Mouse (Mus musculus): ENCODE measurements around the gene Gm21985. TPM values are rescaled to one million over a fixed set of nuclear protein-coding genes. Genes with fewer than 3 reads are reported as not detected.

The Gm21985 gene
- polyA plus RNA-seq, 1 experiment from 2014 or later, result not detected

DNA sequence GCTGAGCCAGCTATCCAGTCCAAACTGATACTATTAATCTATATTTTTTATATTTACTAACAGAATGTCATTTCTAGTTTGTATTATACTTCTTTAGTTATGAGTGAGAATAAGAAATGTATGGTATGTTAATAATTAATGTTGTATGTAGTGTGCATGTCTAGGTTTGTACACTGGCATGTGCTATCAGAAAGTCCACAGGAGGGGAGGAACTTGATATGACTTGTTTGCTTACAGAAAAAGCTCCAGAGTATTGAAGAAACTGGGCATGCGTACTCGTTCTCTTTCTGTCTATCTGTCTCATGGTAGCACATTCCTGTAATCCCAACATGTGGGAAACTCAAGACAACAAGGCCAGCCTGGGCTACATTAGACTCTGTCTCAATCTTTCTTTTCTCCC lies 52.1 kb downstream of the Gm21985 start:
- TF ChIP-seq CTCF (IDR thresholded peaks at IDR 0.05; ENCODE audit: low read depth), result no peak
- no peaks in the 10 kb centered on the region for H3K9me3 ChIP-seq (ENCODE audit: control insufficient read depth, low read length)
- H3K4me2 ChIP-seq (replicated peaks; ENCODE audit: low read depth), result no peak overlapping the region
- peak; percentile 66 for ATAC-seq (ENCODE audit: low FRiP score, low TSS enrichment)
- WGBS, result 47% methylated on average over 2 of the region's 2 CpGs
- no peaks in the 10 kb centered on the region for H3K36me3 ChIP-seq (ENCODE audit: control insufficient read depth, insufficient read depth, low read length)
- H3K9ac ChIP-seq (ENCODE audit: low read length), result no peak overlapping the region
- DNase-seq (ENCODE audit: low spot score), result peak; percentile 21
- H3K4me3 ChIP-seq (ENCODE audit: low read depth, low read length), result no peak overlapping the region
- H3K4me1 ChIP-seq (replicated peaks; ENCODE audit: control insufficient read depth, insufficient read depth), result no peaks in the 10 kb centered on the region; the same call in 1 of the 2 replicates
- peak overlapping the region; percentile 65 for H3K27ac ChIP-seq (replicated peaks)
- H3K27me3 ChIP-seq (ENCODE audit: control insufficient read depth, insufficient read depth, low read length), result no peaks in the 10 kb centered on the region

DNA sequence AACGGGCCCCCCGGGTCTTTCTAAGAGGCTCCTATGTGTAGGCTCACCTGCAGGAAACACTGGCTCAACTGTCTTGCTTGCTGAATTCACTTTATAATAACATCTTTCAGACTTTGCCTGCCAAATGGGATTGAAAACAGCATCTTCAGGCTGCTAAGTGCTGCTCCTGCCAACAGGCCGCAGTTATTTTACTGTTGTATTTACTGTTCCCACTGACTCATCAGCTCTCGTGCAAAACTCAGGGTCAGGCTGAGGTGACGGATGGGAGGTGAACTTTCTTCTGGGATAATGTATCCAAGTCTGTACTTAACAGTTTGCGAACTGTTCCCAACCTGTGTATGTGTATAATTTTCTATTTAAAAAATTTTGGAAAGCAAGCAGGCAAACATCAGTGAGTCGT lies 52.8 kb downstream of the Gm21985 start:
- Histone ChIP-seq H3K4me1 (replicated peaks; ENCODE audit: control insufficient read depth, insufficient read depth) (no peaks in the 10 kb centered on the region; the same call in 1 of the 2 replicates), H3K27ac (replicated peaks) (peak overlapping the region; percentile 65), H3K27me3 (ENCODE audit: control insufficient read depth, insufficient read depth, low read length) (no peaks in the 10 kb centered on the region), H3K4me3 (ENCODE audit: low read depth, low read length) (no peak overlapping the region), H3K9ac (ENCODE audit: low read length) (no peak overlapping the region), H3K4me2 (replicated peaks; ENCODE audit: low read depth) (no peak overlapping the region), H3K36me3 (ENCODE audit: control insufficient read depth, insufficient read depth, low read length) (no peaks in the 10 kb centered on the region), H3K9me3 (ENCODE audit: control insufficient read depth, low read length) (no peaks in the 10 kb centered on the region)
- TF ChIP-seq EP300 (optimal IDR thresholded peaks at IDR 0.05), result no peak
- TF ChIP-seq CTCF (IDR thresholded peaks at IDR 0.05; ENCODE audit: low read depth), result no peak
- ATAC-seq (ENCODE audit: low FRiP score, low TSS enrichment), result peak; percentile 77
- DNase-seq (ENCODE audit: low spot score), result peak; percentile 57
- WGBS, result 30% methylated on average over 7 of the region's 7 CpGs

DNA sequence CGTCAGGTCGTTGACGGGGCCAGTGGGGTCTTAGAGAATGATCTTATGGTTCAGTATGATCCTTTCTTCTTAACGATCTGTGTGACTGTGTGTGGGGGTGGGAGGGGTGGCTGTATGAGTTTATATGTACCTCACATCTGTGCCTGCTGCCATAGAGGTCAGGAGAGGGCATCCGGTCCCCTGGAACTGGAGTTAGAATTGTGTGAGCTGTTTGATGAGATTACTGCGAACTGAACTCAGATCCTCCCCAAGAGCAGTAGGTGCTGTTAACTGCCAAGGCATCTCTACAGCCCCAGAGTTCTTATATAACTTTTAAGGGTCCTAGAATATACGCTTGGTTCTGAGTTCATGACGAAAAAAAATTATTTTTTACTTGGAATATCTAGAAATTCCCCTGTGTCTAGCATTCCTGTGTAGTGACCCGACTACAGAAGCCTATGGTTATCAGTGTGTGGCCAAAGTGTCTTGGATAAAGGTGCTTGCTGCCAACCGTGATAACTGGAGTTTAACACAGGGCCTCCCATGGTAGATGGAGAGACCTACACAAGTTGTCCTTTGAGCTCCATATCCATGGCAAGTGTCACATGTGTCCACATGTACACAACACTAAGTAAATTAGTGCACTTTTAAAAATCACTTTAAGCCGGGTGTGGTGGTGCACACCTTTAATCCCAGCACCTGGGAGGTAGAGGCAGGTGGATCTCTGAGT lies 62.1 kb downstream of the Gm21985 start:
- Histone ChIP-seq H3K4me1 (replicated peaks; ENCODE audit: control insufficient read depth, insufficient read depth) (no peaks in the 10 kb centered on the region), H3K9ac (ENCODE audit: low read length) (no peak overlapping the region), H3K36me3 (ENCODE audit: control insufficient read depth, insufficient read depth, low read length) (no peaks in the 10 kb centered on the region), H3K4me2 (replicated peaks; ENCODE audit: low read depth) (no peak overlapping the region), H3K27ac (replicated peaks) (no peak overlapping the region), H3K9me3 (ENCODE audit: control insufficient read depth, low read length) (no peaks in the 10 kb centered on the region), H3K4me3 (ENCODE audit: low read depth, low read length) (no peak overlapping the region), H3K27me3 (ENCODE audit: control insufficient read depth, insufficient read depth, low read length) (no peaks in the 10 kb centered on the region)
- TF ChIP-seq CTCF (IDR thresholded peaks at IDR 0.05; ENCODE audit: low read depth) (no peak), EP300 (optimal IDR thresholded peaks at IDR 0.05) (no peak)
- DNase-seq (ENCODE audit: low spot score) (no peak), ATAC-seq (ENCODE audit: low FRiP score, low TSS enrichment) (no peak)
- 80% methylated on average over 11 of the region's 11 CpGs for WGBS

DNA sequence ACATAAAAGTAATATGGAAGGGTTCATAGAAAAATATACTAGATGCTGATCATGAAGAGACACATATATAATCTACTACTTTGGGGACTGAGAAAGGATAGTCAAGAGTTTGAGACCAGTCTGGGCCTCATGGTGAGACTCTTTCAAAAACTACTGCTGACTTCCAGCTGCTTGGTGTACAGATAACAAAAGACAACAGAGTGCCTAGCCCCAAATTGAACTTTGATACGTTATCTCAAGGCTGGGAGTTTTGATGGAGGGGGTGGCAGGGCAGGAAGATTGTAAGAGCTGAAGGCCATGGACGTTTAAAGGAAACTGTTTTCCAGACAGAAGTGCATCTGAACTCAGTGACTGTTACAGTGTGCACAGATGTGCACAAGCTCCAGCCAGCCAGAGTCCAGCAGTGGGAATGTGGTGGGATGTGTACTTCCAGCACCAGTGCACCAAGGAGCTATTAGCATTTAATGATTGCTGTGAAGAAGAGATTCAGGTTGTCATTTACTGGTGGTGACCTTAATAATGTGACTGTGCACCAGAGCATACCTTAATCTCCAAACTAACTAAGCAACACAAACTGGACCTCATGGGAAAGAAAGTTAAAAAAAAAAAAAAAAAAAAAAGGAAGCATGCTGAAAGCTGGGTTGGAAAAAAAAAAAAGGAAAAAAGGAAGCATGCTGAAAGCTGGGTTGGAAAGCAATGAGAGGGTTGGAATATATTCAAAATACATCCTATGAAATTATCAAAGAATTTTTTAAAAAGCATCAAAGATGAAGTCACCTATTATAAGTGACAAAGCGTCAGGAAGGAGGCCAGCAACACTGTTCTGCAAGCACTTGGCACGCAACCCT lies 66.2 kb downstream of the Gm21985 start:
- H3K27me3 ChIP-seq (ENCODE audit: control insufficient read depth, insufficient read depth, low read length), result no peaks in the 10 kb centered on the region
- DNase-seq (ENCODE audit: low spot score) (no peak), ATAC-seq (ENCODE audit: low FRiP score, low TSS enrichment) (no peak)
- WGBS, result 60% methylated on average over 4 of the region's 4 CpGs
- peaks cover 3% of the 10 kb centered on the region; the same call in 1 of the 2 replicates for H3K36me3 ChIP-seq (ENCODE audit: control insufficient read depth, insufficient read depth, low read length)
- no peaks in the 10 kb centered on the region for H3K4me1 ChIP-seq (replicated peaks; ENCODE audit: control insufficient read depth, insufficient read depth)
- no peak for TF ChIP-seq EP300 (optimal IDR thresholded peaks at IDR 0.05)
- no peak for TF ChIP-seq CTCF (IDR thresholded peaks at IDR 0.05; ENCODE audit: low read depth)
- H3K27ac ChIP-seq (replicated peaks), result no peak overlapping the region
- H3K4me3 ChIP-seq (ENCODE audit: low read depth, low read length), result no peak overlapping the region
- H3K4me2 ChIP-seq (replicated peaks; ENCODE audit: low read depth), result no peak overlapping the region
- H3K9me3 ChIP-seq (ENCODE audit: control insufficient read depth, low read length), result no peaks in the 10 kb centered on the region
- H3K9ac ChIP-seq (ENCODE audit: low read length), result no peak overlapping the region

DNA sequence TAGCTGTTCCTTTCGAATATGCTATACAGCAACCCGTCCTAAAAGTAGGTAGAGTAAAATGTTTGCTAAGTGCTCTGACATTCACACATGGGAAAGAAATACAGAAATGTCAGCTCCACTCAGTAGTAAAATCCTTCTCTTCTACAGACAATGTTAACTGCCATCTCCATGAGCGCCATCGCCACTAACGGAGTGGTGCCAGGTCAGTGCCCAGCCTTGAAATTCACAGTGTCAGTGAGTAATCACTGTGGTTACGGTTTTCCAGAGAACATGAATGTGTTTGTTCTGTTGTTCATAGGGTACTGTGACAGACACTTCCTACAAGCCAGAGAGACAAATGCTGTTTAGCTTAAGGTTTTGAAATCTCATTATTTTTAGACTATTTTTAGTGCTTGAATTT lies 71.1 kb downstream of the Gm21985 start:
- no peaks in the 10 kb centered on the region for H3K9me3 ChIP-seq (ENCODE audit: control insufficient read depth, low read length)
- peaks cover 6% of the 10 kb centered on the region; the same call in 1 of the 2 replicates for H3K36me3 ChIP-seq (ENCODE audit: control insufficient read depth, insufficient read depth, low read length)
- no peak overlapping the region for H3K27ac ChIP-seq (replicated peaks)
- no peak overlapping the region for H3K4me2 ChIP-seq (replicated peaks; ENCODE audit: low read depth)
- WGBS, result 93% methylated on average over 6 of the region's 6 CpGs
- ATAC-seq (ENCODE audit: low FRiP score, low TSS enrichment) (no peak), DNase-seq (ENCODE audit: low spot score) (no peak)
- H3K4me3 ChIP-seq (ENCODE audit: low read depth, low read length), result no peak overlapping the region
- H3K27me3 ChIP-seq (ENCODE audit: control insufficient read depth, insufficient read depth, low read length), result no peaks in the 10 kb centered on the region
- no peaks in the 10 kb centered on the region for H3K4me1 ChIP-seq (replicated peaks; ENCODE audit: control insufficient read depth, insufficient read depth)
- no peak for TF ChIP-seq EP300 (optimal IDR thresholded peaks at IDR 0.05)
- no peak for TF ChIP-seq CTCF (IDR thresholded peaks at IDR 0.05; ENCODE audit: low read depth)
- no peak overlapping the region for H3K9ac ChIP-seq (ENCODE audit: low read length)

DNA sequence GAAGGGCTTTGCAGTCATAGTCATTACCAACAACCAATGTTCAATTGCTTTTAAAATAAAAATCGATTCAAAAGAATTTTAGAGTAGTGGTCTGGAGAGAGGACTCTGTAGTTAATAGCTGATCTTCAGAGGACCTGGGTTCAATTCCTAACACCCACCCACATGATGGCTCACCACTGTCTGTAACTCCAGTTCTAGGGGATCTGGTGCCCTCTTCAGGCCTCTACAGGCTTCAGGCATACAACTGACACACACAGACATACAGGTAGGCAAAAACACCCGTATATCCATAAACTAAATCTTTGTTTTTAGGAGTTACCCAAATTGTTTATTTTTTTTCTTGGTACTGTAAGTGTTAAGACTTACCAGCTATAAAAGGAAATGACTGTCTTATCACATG lies 73.6 kb downstream of the Gm21985 start:
- ATAC-seq (ENCODE audit: low FRiP score, low TSS enrichment) (no peak), DNase-seq (ENCODE audit: low spot score) (peak; percentile 18)
- no peaks in the 10 kb centered on the region for H3K27me3 ChIP-seq (ENCODE audit: control insufficient read depth, insufficient read depth, low read length)
- H3K9me3 ChIP-seq (ENCODE audit: control insufficient read depth, low read length), result no peaks in the 10 kb centered on the region
- no peak overlapping the region for H3K9ac ChIP-seq (ENCODE audit: low read length)
- peaks cover 6% of the 10 kb centered on the region; the same call in 1 of the 2 replicates for H3K36me3 ChIP-seq (ENCODE audit: control insufficient read depth, insufficient read depth, low read length)
- WGBS, result 93% methylated on average over 2 of the region's 2 CpGs
- H3K4me3 ChIP-seq (ENCODE audit: low read depth, low read length), result no peak overlapping the region
- TF ChIP-seq EP300 (optimal IDR thresholded peaks at IDR 0.05), result no peak
- TF ChIP-seq CTCF (IDR thresholded peaks at IDR 0.05; ENCODE audit: low read depth), result peak; percentile 67
- no peak overlapping the region for H3K4me2 ChIP-seq (replicated peaks; ENCODE audit: low read depth)
- no peak overlapping the region for H3K27ac ChIP-seq (replicated peaks)
- no peaks in the 10 kb centered on the region for H3K4me1 ChIP-seq (replicated peaks; ENCODE audit: control insufficient read depth, insufficient read depth)

Measured in stomach, postnatal 0 days (tissue).